Mouse (Mus musculus) cerebellum, adult 11-12 months (tissue): ENCODE results near the gene Borcs8.

ENCODE experiments used
- DNase-seq: peaks from one replicate; pipeline ENCODE4 v3.0.0; 2022

The Borcs8 gene

DNA sequence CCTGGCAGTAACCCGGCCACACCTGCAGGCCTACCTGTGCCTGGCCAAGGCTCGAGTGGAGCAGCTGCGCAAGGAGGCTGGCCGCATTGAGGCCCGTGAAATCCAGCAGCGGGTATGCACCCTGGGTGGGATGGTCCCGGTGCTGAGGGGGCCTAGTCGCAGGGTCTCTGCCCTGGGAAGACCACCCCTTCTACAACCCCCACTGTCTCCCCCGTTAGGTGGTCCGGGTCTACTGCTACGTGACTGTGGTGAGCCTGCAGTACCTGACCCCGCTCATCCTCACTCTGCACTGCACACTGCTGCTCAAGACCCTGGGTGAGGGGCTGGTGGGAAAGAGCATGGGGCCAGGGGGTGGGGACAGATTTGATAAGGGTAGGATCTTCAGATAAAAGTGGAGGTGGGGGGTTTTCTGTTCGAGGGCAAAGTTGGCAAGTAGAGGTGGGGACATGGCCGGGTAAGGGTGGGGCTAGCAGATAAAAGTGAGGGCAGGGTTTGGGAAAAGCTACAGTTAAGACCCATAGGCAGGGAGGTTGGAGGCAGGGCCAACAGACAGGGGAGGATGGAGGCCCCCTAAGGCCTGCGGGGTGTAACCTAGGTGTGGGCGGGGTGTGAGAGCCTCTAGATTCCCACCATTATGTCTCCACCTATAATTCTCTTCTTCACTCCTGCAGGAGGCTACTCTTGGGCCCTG is 42.1 kb downstream of the Borcs8 start:
- no peak for DNase-seq

DNA sequence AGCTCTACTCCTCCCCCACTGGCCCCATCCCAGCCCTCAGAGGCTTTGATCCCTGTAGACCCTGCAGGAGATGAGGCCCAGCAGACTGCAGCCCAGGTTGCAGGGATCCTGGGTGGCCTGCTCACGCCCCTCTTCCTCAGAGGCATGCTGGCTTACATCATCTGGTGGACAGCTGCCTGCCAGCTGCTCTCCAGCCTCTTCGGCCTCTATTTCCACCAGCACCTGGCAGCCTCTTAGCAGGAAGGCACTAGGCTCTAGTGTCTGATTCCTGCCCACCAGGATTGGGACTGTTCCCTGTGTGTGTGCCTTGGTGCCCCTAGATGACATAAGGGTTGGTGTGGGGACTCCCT is 42.6 kb downstream of the Borcs8 start:
- no peak for DNase-seq

DNA sequence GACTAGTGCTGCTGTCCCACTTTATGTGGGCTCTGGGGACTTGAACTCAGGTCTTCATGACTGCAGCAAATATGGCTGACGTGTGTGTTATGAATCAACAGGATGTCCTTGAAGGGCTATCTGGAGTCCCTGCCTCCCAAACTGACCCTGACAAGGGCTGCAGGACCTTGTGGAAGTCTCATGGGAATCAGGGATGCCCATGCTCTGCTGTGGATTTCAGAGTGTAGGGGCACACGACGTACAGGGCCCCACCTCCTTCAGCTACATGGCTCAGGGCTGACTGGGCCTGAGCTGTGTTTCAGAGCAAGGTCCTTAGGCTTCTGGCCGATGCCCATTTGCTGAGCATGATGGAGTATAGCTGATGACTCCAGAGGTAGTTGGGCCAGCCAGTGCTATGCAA is 43.9 kb downstream of the Borcs8 start:
- DNase-seq: no peak

DNA sequence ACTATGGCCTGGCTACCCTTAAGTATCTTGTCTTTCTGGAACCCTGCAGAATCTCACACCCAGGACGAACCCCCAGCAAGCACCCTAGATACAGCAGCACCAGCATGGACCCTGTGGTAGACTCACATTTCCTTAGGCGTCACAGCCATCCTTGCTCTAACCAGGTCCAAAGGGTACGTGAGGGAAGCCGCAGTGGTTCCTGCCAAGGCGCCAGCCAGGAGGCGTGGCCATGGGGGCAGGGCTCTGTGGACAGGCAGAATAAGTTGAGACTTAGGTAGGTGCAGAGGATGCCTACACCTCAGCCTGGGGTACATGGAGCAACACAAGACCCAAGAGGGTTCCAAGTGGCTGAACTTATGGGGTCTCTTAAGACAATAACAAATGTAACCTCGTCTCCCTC is 49.4 kb downstream of the Borcs8 start:
- no peak for DNase-seq

DNA sequence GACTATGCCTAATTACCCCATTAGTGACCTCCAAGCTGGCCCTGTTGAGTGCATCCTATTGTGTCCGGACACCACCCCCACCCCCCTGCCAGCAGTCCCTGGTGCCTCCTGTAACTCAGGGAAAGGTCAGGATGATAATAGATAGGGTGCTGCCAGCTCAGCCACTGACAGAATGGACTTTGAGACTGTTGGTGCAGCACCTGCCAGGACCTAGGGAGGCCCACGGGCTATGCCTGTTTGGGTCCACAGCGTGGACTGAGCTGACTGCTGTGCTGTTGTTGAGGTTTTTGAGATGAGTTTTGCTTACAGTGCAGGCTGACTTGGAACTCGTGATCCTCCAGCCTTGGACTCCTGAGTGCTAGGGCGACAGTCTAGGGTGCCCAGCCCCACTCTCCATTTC is 53.9 kb downstream of the Borcs8 start:
- DNase-seq: no peak

DNA sequence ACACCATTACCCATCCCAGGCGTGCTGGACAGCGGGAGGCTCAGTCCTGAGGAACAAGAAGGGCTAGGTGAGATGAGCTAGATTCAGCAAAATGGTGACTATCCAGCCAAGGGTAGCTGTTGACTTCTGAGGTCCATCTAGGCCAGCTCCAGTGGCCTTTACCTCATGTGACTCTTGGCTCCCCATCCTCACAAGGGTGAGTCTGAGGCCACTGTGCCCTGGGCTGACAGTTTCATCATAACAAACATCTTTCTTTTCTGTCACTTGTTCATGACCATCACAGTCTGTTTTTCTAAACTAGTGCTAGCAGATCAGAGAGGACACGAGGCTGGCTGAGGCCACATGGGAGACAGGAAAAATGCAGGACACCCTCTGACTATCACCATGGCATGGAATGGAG is 54.9 kb downstream of the Borcs8 start:
- no peak for DNase-seq

DNA sequence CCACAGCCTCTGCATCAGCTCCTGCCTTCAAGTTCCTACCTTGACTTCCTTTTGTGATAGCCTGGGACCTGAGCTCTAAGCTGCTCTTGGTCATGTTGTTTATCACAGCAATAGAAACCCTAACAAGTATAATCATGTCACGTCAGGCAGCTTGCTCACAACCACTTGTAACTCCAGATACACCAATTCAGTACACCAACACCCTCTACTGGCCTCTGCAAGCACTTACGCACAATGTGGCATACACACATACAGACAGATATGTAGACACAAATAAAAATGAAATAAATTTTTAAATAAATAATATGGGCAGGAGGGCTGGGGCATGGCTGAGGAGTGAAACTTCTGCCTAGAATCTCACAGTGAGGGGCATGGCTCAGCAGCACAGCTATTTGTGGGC is 56.5 kb downstream of the Borcs8 start:
- no peak for DNase-seq
